Mouse (Mus musculus): Measurements from ENCODE around the gene Cyp19a1. TPM values are rescaled to one million over a fixed set of nuclear protein-coding genes. Genes with fewer than 3 reads are reported as not detected.

The Cyp19a1 gene
- polyA plus RNA-seq, 1 experiment from 2014 or later = not detected

- WGBS = 75% methylated on average over 1 of the region's 1 CpGs
- Histone ChIP-seq H3K27me3 (replicated peaks; ENCODE audit: control insufficient read depth, insufficient read depth, low read length) (no peaks in the 10 kb centered on the region), H3K9me3 (ENCODE audit: control insufficient read depth, low read length) (no peaks in the 10 kb centered on the region)
Measured at GRCm38 (mm10) chr9:54139191-54139590, 128.7 kb downstream of the Cyp19a1 start.

More at GRCm38 (mm10) chr9:54139191-54139590, 128.7 kb downstream of the Cyp19a1 start:
- Histone ChIP-seq H3K36me3 (ENCODE audit: control insufficient read depth, insufficient read depth, low read length) (no peaks in the 10 kb centered on the region), H3K4me3 (ENCODE audit: low read depth, low read length) (no peak overlapping the region), H3K27ac (ENCODE audit: low read depth) (no peak overlapping the region), H3K9ac (ENCODE audit: low read length) (no peak overlapping the region), H3K4me2 (ENCODE audit: low read length) (no peak overlapping the region), H3K4me1 (replicated peaks; ENCODE audit: control insufficient read depth, insufficient read depth, low read length) (no peaks in the 10 kb centered on the region)
- ATAC-seq (replicated peaks; ENCODE audit: low FRiP score, low TSS enrichment, low read depth) = no peak
- DNase-seq (ENCODE audit: low spot score) = no peak

Other genes with a start within 250 kb of the Cyp19a1 start
- gene Tnfaip8l3, start 199.7 kb downstream of the Cyp19a1 start, polyA plus RNA-seq (2014; fragmentation: Nextera tagmentation; extraction: Ambion mirVana) = 0.05 and 0.22 TPM in 2 replicates
- not detected in 2 replicates for gene Gldn, start 18.4 kb upstream of the Cyp19a1 start, polyA plus RNA-seq (2014; fragmentation: Nextera tagmentation; extraction: Ambion mirVana)
- gene Dmxl2, start 233.5 kb upstream of the Cyp19a1 start, polyA plus RNA-seq (2014; fragmentation: Nextera tagmentation; extraction: Ambion mirVana) = 5.2 and 6.1 TPM in 2 replicates

Data from intestine, embryonic 14.5 days (tissue).